Mouse (Mus musculus) lung, adult 2 months (tissue): Measurements from ENCODE around the gene Atp6v0a1. TPM values are rescaled to one million over a fixed set of nuclear protein-coding genes. Genes with fewer than 3 reads are reported as not detected.
A peak's percentile ranks its signal among the peaks of the same experiment; 100 is the strongest.

Experiments
- DNase-seq: peaks from one replicate; pipeline ENCODE4 v3.0.0; 2022
- H3K4me1 ChIP-seq: fragments of 200-500 bp; 2 replicates; pipeline ENCODE4 v1.6.1; 2011; ENCODE audit warnings: low read length; ENCODE audit not compliant: control insufficient read depth, insufficient read depth
- H3K4me3 ChIP-seq: fragments of 200-500 bp; replicated peaks from 2 replicates; pipeline ENCODE3; 2011; ENCODE audit warnings: low read depth, mild to moderate bottlenecking, control low read depth, low read length; ENCODE audit errors: extremely low read depth
- CTCF ChIP-seq: fragments of 200-500 bp; IDR thresholded peaks from 2 replicates; pipeline ENCODE4 v1.5.1; 2011; ENCODE audit warnings: mild to moderate bottlenecking, low read length, control low read depth; ENCODE audit not compliant: insufficient read depth
- POLR2A ChIP-seq: fragments of 200-500 bp; IDR thresholded peaks from 2 replicates; pipeline ENCODE4 v1.6.1; 2011; ENCODE audit warnings: low read depth, mild to moderate bottlenecking, control low read depth, low read length, borderline replicate concordance; ENCODE audit errors: extremely low read depth
- WGBS: fragments of 180-500 bp; shearing (Covaris S2); methylation state at CpG from one replicate; pipeline ENCODE4 v1.1.7; 2018; 5-methylcytosine and 5-hydroxymethylcytosine counted together
- polyA plus RNA-seq: library from polyadenylated mRNA; depleted of rRNA; stranded (reverse); fragments of >200 nt; gene quantifications from 2 replicates; pipeline ENCODE4 v1.2.3, GENCODE M21; 2012

Atp6v0a1 gene
- polyA plus RNA-seq, 1 experiment, result 102 TPM

- DNase-seq, result no peak
- WGBS, result 97% methylated on average over 1 of the region's 1 CpGs
- no peak overlapping the region for H3K4me3 ChIP-seq
- peak; percentile 45 for TF ChIP-seq CTCF
- TF ChIP-seq POLR2A, result no peak
- H3K4me1 ChIP-seq, result peaks cover 21% of the 10 kb centered on the region
Observed at GRCm38 (mm10) chr11:101053974-101054373, 44.7 kb downstream of the Atp6v0a1 start.

DNA sequence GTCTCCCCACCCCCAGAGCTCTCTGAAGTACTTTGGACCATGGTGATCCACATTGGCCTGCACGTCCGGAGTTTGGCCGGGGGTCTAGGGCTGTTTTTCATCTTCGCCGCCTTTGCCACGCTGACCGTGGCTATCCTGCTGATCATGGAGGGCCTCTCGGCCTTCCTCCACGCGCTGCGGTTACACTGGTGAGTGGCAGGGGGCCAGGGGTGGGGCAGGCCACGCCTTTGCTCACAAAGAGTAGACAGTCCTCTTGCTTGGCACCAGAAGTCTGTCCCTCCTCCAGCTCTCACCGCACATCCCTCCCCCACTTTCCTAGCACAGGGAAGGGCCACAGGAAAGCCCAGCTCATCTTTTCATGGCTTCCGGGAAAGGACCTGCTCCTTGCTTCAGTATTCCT is 46.2 kb downstream of the Atp6v0a1 start:
- no peak for DNase-seq
- no peak overlapping the region for H3K4me3 ChIP-seq
- TF ChIP-seq CTCF (no peak), POLR2A (no peak)
- WGBS, result 53% methylated on average over 14 of the region's 14 CpGs
- H3K4me1 ChIP-seq, result peaks cover 28% of the 10 kb centered on the region

- WGBS, result 26% methylated on average over 8 of the region's 8 CpGs
- H3K4me1 ChIP-seq, result peaks cover 36% of the 10 kb centered on the region
- peak; percentile 75 for DNase-seq
- no peak overlapping the region for H3K4me3 ChIP-seq
- TF ChIP-seq CTCF (no peak), POLR2A (no peak)
Observed at GRCm38 (mm10) chr11:101056885-101057284, 47.6 kb downstream of the Atp6v0a1 start.

GRCm38 (mm10) chr11:101057860-101058259 is 48.6 kb downstream of the Atp6v0a1 start:
- Histone ChIP-seq H3K4me1 (peaks cover 45% of the 10 kb centered on the region), H3K4me3 (no peak overlapping the region)
- TF ChIP-seq CTCF, result peak; percentile 70
- no peak for TF ChIP-seq POLR2A
- 21% methylated on average over 5 of the region's 5 CpGs for WGBS
- DNase-seq, result peak; percentile 85

GRCm38 (mm10) chr11:101058726-101059125 is 49.5 kb downstream of the Atp6v0a1 start:
- TF ChIP-seq CTCF, result no peak
- TF ChIP-seq POLR2A, result no peak

DNA sequence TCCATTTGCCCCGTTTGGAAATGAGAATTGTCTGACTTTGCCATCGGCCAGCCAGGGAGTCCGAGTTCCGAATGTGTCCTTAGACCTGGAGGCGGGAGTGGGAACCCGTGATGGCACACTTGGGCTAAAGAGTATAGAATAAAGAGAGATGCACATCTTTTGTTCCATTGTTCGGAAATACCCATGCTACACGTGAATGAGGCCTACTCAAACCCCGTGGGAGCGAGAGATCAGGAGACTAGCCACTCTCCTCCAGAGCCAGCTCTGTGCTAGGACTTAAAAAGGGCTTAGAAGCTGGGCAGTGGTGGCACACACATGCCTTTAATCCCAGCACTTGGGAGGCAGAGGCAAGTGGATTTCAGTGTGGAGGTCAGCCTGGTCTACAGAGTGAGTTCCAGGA is 50.2 kb downstream of the Atp6v0a1 start:
- TF ChIP-seq POLR2A, result no peak
- TF ChIP-seq CTCF, result no peak
- DNase-seq, result no peak
- 80% methylated on average over 10 of the region's 10 CpGs for WGBS
- Histone ChIP-seq H3K4me1 (peaks cover 60% of the 10 kb centered on the region), H3K4me3 (no peak overlapping the region)

More at GRCm38 (mm10) chr11:101058726-101059125, 49.5 kb downstream of the Atp6v0a1 start:
- DNase-seq, result no peak
- Histone ChIP-seq H3K4me3 (no peak overlapping the region), H3K4me1 (peaks cover 53% of the 10 kb centered on the region)
- 39% methylated on average over 5 of the region's 5 CpGs for WGBS

- peaks cover 63% of the 10 kb centered on the region for H3K4me1 ChIP-seq
- peak; percentile 63 for DNase-seq
- H3K4me3 ChIP-seq, result no peak overlapping the region
- 6% methylated on average over 8 of the region's 8 CpGs for WGBS
- TF ChIP-seq CTCF (0 out of 2 replicates have a peak, but pooled peaks have one; percentile 3), POLR2A (no peak)
Observed at GRCm38 (mm10) chr11:101060126-101060525, 50.9 kb downstream of the Atp6v0a1 start.

GRCm38 (mm10) chr11:101061049-101061448 is 51.8 kb downstream of the Atp6v0a1 start:
- no peak for DNase-seq
- TF ChIP-seq CTCF, result no peak
- TF ChIP-seq POLR2A, result no peak
- WGBS, result 88% methylated on average over 5 of the region's 5 CpGs
- Histone ChIP-seq H3K4me3 (no peak overlapping the region), H3K4me1 (peaks cover 58% of the 10 kb centered on the region)

GRCm38 (mm10) chr11:101062165-101062884 is 53.1 kb downstream of the Atp6v0a1 start:
- Histone ChIP-seq H3K4me1 (peaks cover 59% of the 10 kb centered on the region), H3K4me3 (no peak overlapping the region)
- DNase-seq, result no peak
- 45% methylated on average over 12 of the region's 12 CpGs for WGBS
- TF ChIP-seq CTCF, result no peak
- TF ChIP-seq POLR2A, result peak; percentile 39; the same call in 1 of the 2 replicates
